In the genomic region with DNA sequence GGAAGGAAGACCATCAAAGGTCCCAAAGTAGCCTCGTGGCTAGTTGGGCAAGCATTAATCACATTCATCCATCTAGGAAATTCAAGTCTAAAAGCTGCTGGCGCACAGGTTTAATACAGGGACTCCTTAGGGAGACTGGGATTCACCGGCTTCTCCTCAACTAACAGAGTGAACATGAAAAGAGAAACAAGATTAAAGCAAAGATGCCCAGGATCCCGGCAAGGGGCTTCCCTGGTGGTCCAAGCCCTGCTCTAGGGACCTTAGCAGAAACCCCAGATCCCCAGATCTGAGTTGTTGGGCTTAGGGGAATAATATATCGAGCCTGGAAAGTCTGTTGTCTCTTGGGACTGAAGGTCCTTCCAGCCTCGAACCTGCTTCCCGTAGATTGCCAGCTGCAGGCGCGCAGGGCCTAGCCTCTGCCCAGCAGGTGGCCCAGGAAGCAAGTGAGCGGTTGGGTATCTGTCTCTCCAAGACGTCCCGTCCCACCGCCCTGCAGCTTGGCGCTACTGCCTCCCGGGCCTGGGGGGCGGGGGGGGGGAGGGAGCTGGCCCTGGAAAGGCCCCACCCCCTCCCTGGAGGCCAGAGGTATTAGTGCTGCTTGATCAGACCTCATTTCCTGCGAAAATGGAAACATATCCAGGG, we compare ENCODE assay signal across 16 mouse cellular contexts. TPM values are rescaled to one million over a fixed set of nuclear protein-coding genes. Genes with fewer than 3 reads are reported as not detected.
DNase-seq lines count a peak whose midpoint lies in the region; ATAC-seq and TF ChIP-seq lines count a peak whose summit lies in the region.
"Had no signal": no experiment of that assay in that cellular context is flagged by ENCODE, and none has a peak within 500 bp of the region (broad histone marks: within the 10 kb centered on the region; RNA-seq: fewer than 3 reads in every experiment).

No protein-coding gene starts in this region.

- no peak overlapping the region for H3K9ac ChIP-seq in heart, adult 2 months (ENCODE audit: low read depth, low read length)
- no peak overlapping the region for H3K9ac ChIP-seq in midbrain, embryonic 11.5 days (ENCODE audit: low read length)
- H3K9ac ChIP-seq in midbrain, embryonic 16.5 days (ENCODE audit: low read depth, low read length): no peak overlapping the region
- H3K9ac ChIP-seq in midbrain, postnatal 0 days (replicated peaks; ENCODE audit: low read length, poor library complexity, severe bottlenecking): no peak overlapping the region
- no peak overlapping the region for H3K9ac ChIP-seq in kidney, embryonic 15.5 days
- H3K9ac ChIP-seq: liver, embryonic 15.5 days; neural tube, embryonic 13.5 days had no signal

- intact Hi-C loops in heart, adult 2 months (cut with DNase I): loop anchor here (1.0 to 5.0 kb wide), 2 partner anchors 60 to 212 kb away; no protein-coding TSS in a partner anchor
- intact Hi-C loops in heart, postnatal 14 days (cut with DNase I): loop anchor here (5.0 kb wide), 2 partner anchors 80 to 140 kb away; a partner anchor contains a TSS

- H3K4me2 ChIP-seq in midbrain, embryonic 11.5 days: no peak overlapping the region
- no peak overlapping the region for H3K4me2 ChIP-seq in midbrain, embryonic 16.5 days (ENCODE audit: low read length)
- H3K4me2 ChIP-seq in midbrain, postnatal 0 days (ENCODE audit: low read depth, low read length, poor library complexity, severe bottlenecking): no peak overlapping the region
- no peak overlapping the region for H3K4me2 ChIP-seq in kidney, embryonic 15.5 days

- H3K27me3 ChIP-seq in heart, adult 2 months (ENCODE audit: control insufficient read depth, insufficient read depth, low read length): peaks cover 21% of the 10 kb centered on the region
- H3K27me3 ChIP-seq in midbrain, embryonic 11.5 days (ENCODE audit: control insufficient read depth, insufficient read depth, low read length): peaks cover 75% of the 10 kb centered on the region
- peaks cover 68% of the 10 kb centered on the region for H3K27me3 ChIP-seq in midbrain, embryonic 16.5 days (ENCODE audit: control insufficient read depth, insufficient read depth, low read depth, low read length)
- H3K27me3 ChIP-seq in midbrain, postnatal 0 days (ENCODE audit: insufficient read depth, low read length): peaks cover 71% of the 10 kb centered on the region
- peaks cover 87% of the 10 kb centered on the region for H3K27me3 ChIP-seq in kidney, embryonic 15.5 days

- WGBS in heart, adult 2 months: 12% methylated on average over 17 of the region's 17 CpGs
- 1% methylated on average over 16 of the region's 17 CpGs for WGBS in midbrain, embryonic 11.5 days
- WGBS in midbrain, embryonic 16.5 days: 2% methylated on average over 17 of the region's 17 CpGs
- 1% methylated on average over 15 of the region's 17 CpGs for WGBS in midbrain, postnatal 0 days
- 5% methylated on average over 17 of the region's 17 CpGs for WGBS in kidney, embryonic 15.5 days

- no peaks in the 10 kb centered on the region for H3K9me3 ChIP-seq in midbrain, embryonic 11.5 days (ENCODE audit: control insufficient read depth, low read length)
- H3K9me3 ChIP-seq in midbrain, embryonic 16.5 days (replicated peaks; ENCODE audit: control insufficient read depth, low read length, poor library complexity, severe bottlenecking): no peaks in the 10 kb centered on the region
- no peaks in the 10 kb centered on the region for H3K9me3 ChIP-seq in midbrain, postnatal 0 days (ENCODE audit: low read length)
- H3K9me3 ChIP-seq in kidney, embryonic 15.5 days (replicated peaks): no peaks in the 10 kb centered on the region
- H3K9me3 ChIP-seq: liver, embryonic 15.5 days; neural tube, embryonic 13.5 days had no signal

- TF ChIP-seq POLR2A in heart, adult 2 months (IDR thresholded peaks at IDR 0.05; ENCODE audit: insufficient read depth, low read depth, low read length): no peak

- H3K79me2 ChIP-seq in heart, adult 2 months (replicated peaks; ENCODE audit: control insufficient read depth, insufficient read depth, low read length): no peaks in the 10 kb centered on the region

- no peak for ATAC-seq in midbrain, embryonic 11.5 days (ENCODE audit: low FRiP score)
- no peak for ATAC-seq in midbrain, embryonic 16.5 days
- ATAC-seq in midbrain, postnatal 0 days (ENCODE audit: low FRiP score): no peak
- ATAC-seq in kidney, embryonic 15.5 days (replicated peaks; ENCODE audit: low FRiP score): no peak

- H3K27ac ChIP-seq in heart, adult 2 months: no peak overlapping the region
- no peak overlapping the region for H3K27ac ChIP-seq in midbrain, embryonic 11.5 days (ENCODE audit: low read depth, low read length)
- H3K27ac ChIP-seq in midbrain, embryonic 16.5 days (ENCODE audit: low read length): no peak overlapping the region
- no peak overlapping the region for H3K27ac ChIP-seq in midbrain, postnatal 0 days (ENCODE audit: low read depth, low read length)
- H3K27ac ChIP-seq in kidney, embryonic 15.5 days: no peak overlapping the region
- H3K27ac ChIP-seq: left cerebral cortex, adult 2 months; liver, embryonic 15.5 days had no signal

- no peaks in the 10 kb centered on the region for H3K36me3 ChIP-seq in heart, adult 2 months (ENCODE audit: control insufficient read depth, insufficient read depth, low read length)
- H3K36me3 ChIP-seq in midbrain, embryonic 11.5 days (ENCODE audit: control insufficient read depth, insufficient read depth, low read length): no peaks in the 10 kb centered on the region
- H3K36me3 ChIP-seq in midbrain, embryonic 16.5 days (ENCODE audit: control insufficient read depth, insufficient read depth, low read length): no peaks in the 10 kb centered on the region
- H3K36me3 ChIP-seq in midbrain, postnatal 0 days (ENCODE audit: insufficient read depth, low read length): no peaks in the 10 kb centered on the region
- no peaks in the 10 kb centered on the region for H3K36me3 ChIP-seq in kidney, embryonic 15.5 days
- H3K36me3 ChIP-seq: liver, embryonic 15.5 days; neural tube, embryonic 13.5 days had no signal

- TF ChIP-seq EP300 in heart, adult 2 months (IDR thresholded peaks at IDR 0.05; ENCODE audit: insufficient read depth, low read depth, low read length): no peak

- peak; percentile 22 for TF ChIP-seq CTCF in heart, adult 2 months (IDR thresholded peaks at IDR 0.05)
- peak; percentile 43 for TF ChIP-seq CTCF in midbrain, postnatal 0 days (IDR thresholded peaks at IDR 0.05)

- no peak for DNase-seq in heart, adult 2 months
- no peak for DNase-seq in heart, postnatal 14 days
- DNase-seq in midbrain, embryonic 11.5 days (ENCODE audit: low spot score, missing footprints): peak; percentile 91
- DNase-seq in R1 (ENCODE audit: low read depth, low spot score): peak; percentile 33
- no peak for DNase-seq in midbrain, postnatal 0 days (ENCODE audit: low spot score)
- no peak for DNase-seq in adipocyte (ENCODE audit: low spot score)
- DNase-seq: cerebellum, postnatal 14 days; heart, postnatal 4 days; right cerebral cortex, postnatal 14 days had no signal

- no peak overlapping the region for H3K4me3 ChIP-seq in heart, adult 2 months
- no peak overlapping the region for H3K4me3 ChIP-seq in midbrain, embryonic 11.5 days (ENCODE audit: low read depth, low read length)
- no peak overlapping the region for H3K4me3 ChIP-seq in midbrain, embryonic 16.5 days (ENCODE audit: low read depth, low read length)
- no peak overlapping the region for H3K4me3 ChIP-seq in midbrain, postnatal 0 days (ENCODE audit: low read depth, low read length)
- H3K4me3 ChIP-seq in kidney, embryonic 15.5 days (replicated peaks): no peak overlapping the region
- H3K4me3 ChIP-seq: left cerebral cortex, adult 2 months had no signal

- peaks cover 3% of the 10 kb centered on the region; the same call in 1 of the 2 replicates for H3K4me1 ChIP-seq in heart, adult 2 months (ENCODE audit: control insufficient read depth, insufficient read depth, low read length)
- H3K4me1 ChIP-seq in midbrain, embryonic 11.5 days (ENCODE audit: control insufficient read depth, insufficient read depth, low read length): 0 out of 2 replicates have a peak, but pooled peaks cover 6% of the 10 kb centered on the region
- H3K4me1 ChIP-seq in midbrain, embryonic 16.5 days (ENCODE audit: control insufficient read depth, insufficient read depth, low read length): peaks cover 5% of the 10 kb centered on the region; the same call in 1 of the 2 replicates
- no peaks in the 10 kb centered on the region for H3K4me1 ChIP-seq in midbrain, postnatal 0 days (ENCODE audit: insufficient read depth, low read length)
- H3K4me1 ChIP-seq in kidney, embryonic 15.5 days: peaks cover 41% of the 10 kb centered on the region

RNA-seq across cellular contexts. Expression of a gene that starts 13.3 kb away (rescaled TPM):
- under 1 TPM in 1 of 2 experiments, not detected in 1; 0.14 TPM for total RNA-seq in heart, adult 2 months (2021)
- not detected in 2 replicates for polyA plus RNA-seq in heart, adult 2 months (2012; rRNA removed)
- not detected for total RNA-seq in heart, postnatal 14 days (2021)
- polyA plus RNA-seq in midbrain, embryonic 11.5 days (2014; fragmentation: Nextera tagmentation; extraction: Ambion mirVana): not detected in 2 replicates
- polyA plus RNA-seq in midbrain, embryonic 16.5 days (2015; fragmentation: Nextera tagmentation; extraction: Ambion mirVana): 0.07 and 0.08 TPM in 2 replicates
- 1.3 and 2.1 TPM in 2 replicates for total RNA-seq in midbrain, postnatal 0 days (2014; rRNA removed)
- 0.10 TPM in 1 of 2 replicates, not detected in the other for polyA plus RNA-seq in midbrain, postnatal 0 days (2015; fragmentation: Nextera tagmentation; extraction: Ambion mirVana)
- polyA plus RNA-seq in kidney, embryonic 15.5 days (2015; fragmentation: Nextera tagmentation; extraction: Ambion mirVana): 0.06 and 0.14 TPM in 2 replicates
- total RNA-seq: heart, postnatal 4 days; left cerebral cortex, adult 2 months; megakaryocyte, adult 5-6 weeks had no signal
- polyA plus RNA-seq: large intestine, adult 2 months; liver, embryonic 15.5 days had no signal

Comparison
In these comparisons a context has a peak if more than half of its experiments do, and no peak if none do; other contexts are left out.
1. DNase-seq: peak in midbrain, embryonic 11.5 days (single experiment) and R1 (single experiment); none in heart, adult 2 months (0 of 2), heart, postnatal 14 days (0 of 2), midbrain, postnatal 0 days (single experiment) and adipocyte (single experiment).